Mouse (Mus musculus) brain, embryonic 18.5 days (tissue): ENCODE data around the gene Ptafr.

Experiments used
- DNase-seq: peaks from one replicate; pipeline ENCODE4 v3.0.0-alpha.2; 2012; ENCODE audit warnings: low read depth, low spot score

Gene Ptafr

GRCm38 (mm10) chr4:132563965-132564364 is at the start of gene Ptafr:
Gene Ptafr (plus strand): TSS chr4:132564067.
- DNase-seq = no peak

DNA sequence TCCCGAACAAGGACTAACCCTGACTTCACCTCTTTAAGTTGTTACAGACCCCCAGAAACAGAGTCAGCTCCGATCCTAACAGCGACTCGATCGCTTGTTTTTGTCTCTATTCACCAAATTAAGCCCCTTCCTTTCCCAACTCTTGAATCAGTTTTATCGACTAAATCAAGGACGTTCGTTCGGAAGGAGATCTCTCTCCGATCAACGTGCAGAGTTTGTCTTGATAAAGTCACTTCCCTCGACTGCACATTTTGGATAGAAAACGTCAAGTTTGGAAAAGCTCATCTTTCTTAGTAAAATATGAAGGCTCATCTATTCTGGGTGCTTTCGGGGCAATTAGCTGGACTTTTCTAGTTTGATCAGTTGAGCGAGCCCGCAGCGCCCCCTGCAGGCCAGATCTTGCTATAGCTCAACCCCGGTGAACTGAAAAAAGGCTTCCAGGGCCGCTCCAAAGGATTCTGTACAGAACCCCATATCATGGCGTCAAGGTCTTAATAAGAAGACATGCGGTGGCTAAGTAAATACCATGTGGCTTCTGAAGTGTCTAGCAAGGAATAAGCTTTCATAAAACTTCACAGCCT is 49.2 kb upstream of the Ptafr start:
- peak; percentile 43 for DNase-seq

- peak; percentile 89 for DNase-seq
These were observed 48.3 kb upstream of the Ptafr start for GRCm38 (mm10) chr4:132515369-132516155.

DNA sequence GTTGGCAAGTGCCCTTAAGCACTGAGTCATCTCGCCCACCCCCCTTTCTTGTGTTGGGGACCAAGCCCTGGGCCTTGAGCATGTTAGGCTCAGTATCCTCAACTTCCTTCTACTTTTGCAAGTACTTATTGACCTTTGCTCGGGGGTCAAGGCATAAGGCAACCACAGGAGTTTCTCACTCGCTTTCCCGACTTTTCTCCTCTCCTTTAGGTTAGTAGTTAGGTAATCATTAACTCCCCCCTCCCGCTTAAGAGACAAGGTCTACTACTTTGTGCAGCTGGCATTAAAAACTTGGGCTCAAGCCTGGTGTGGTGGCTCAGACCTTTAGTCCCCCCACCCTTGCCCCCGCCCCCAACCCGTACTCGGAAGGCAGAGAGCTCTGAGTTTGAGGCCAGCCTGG is 45.8 kb upstream of the Ptafr start:
- no peak for DNase-seq

DNA sequence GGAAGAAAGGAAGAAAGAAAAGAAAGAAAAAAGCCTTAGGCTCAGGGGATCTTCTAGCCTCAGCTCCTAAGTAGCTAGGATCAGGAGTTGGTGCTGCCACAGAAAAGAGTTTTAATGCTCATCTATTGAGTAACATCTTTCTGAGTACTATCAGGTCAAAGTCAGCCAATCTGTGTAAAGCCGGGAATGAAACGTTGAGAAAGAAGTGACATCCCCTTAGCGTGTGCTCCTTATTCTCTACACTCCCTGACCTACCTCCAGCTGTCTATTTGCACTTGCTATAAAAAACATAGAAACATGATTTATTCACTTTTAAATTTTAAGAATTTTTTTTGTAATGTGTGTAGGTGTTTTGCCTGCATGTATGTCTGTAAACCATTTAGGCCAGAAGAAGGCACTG is 44.7 kb upstream of the Ptafr start:
- DNase-seq = no peak

DNA sequence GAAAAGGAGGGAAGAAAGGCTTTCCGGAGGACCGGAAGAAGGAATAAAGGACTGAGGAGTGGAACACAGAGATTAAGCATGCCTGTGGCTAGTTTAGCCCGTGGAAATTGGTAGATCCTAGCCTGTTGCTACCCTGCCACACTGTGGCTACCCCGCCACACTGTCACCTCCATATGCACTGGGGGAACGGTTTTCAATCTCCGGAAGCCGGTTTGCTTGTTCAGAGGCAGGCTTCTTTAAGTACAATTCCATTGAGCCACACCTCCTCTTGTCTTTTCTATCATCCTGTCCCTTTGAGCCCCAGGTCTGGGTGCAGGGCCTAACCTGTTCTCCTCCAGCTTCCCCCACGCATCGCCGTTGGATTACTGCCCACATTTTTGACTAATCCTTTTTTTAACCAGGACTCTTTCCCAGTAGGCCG is 39.5 kb upstream of the Ptafr start:
- DNase-seq = no peak

- DNase-seq = no peak
These were observed 39.1 kb upstream of the Ptafr start for GRCm38 (mm10) chr4:132524808-132525207.

GRCm38 (mm10) chr4:132526678-132527077 is 37.2 kb upstream of the Ptafr start:
- DNase-seq = no peak

GRCm38 (mm10) chr4:132527917-132528522 is 35.8 kb upstream of the Ptafr start:
- no peak for DNase-seq

DNA sequence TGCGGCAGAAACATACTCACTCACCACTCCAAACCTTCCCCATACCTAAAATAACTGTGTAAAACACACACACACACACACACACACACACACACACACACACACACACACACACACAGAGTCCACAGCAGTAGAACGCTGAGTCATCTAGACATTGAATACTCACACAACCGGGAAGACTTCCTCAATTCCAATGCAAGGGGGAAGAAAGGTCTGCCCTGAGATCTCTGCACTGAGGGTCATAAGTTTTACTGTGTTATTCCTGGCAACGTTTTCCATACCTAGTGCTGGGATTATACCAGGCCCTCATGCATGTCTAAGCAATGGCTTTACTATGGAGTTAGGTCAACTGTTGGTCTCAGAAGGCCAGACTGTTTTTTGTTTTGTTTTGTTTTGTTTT is 34.5 kb upstream of the Ptafr start:
- DNase-seq = no peak

- no peak for DNase-seq
These were observed 33.6 kb upstream of the Ptafr start for GRCm38 (mm10) chr4:132530033-132530804.

- DNase-seq = no peak
These were observed 31.4 kb upstream of the Ptafr start for GRCm38 (mm10) chr4:132532496-132532895.

DNA sequence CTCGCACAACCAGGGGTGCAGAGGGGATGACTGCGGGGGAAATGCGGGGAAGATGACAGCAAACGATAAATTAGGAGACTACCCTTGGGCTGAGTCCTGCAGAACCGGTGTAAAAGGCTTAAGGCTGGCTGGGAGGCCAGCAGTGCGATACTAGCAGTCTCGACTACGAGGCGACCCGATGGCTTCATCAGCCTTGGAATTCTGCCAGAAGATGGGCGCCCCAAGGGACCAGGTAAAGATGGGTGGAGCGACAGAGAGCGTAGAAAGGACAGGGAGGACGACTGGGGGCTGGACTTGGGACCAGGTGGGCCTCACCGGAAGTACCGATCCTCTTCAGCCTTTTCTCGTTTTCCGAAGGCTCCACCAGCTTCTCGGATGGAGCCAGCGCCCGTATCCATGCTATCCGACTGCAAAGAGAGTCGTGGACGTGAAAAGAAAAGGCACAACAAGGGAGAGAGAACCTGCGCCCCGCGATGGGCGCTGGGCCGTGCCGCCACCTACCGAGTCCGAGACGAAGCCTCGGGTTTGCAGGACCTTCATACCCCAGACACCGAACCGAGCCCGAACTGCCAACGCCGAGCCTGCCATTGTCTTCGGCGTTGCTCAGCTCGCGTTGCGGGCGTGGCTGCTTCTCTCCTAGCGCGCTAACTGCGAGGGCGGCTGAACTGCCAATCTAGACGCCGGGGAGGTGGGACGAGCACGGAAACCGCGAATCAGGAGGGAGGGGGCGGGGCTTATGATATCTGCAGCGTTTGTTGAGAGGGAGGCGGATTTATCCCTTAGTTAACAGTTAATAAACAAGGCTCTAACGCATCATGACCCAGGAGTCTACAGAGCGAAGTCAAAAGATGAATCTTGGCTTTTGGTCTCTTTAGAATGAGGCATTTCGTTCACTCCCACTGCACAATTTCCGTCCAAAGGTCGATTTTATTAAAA is 30.6 kb upstream of the Ptafr start, which contains the start of gene Atpif1:
TSS of gene Atpif1 (minus strand) at position 679 of the 936 bp plus-strand sequence.
- peak; percentile 91 for DNase-seq

DNA sequence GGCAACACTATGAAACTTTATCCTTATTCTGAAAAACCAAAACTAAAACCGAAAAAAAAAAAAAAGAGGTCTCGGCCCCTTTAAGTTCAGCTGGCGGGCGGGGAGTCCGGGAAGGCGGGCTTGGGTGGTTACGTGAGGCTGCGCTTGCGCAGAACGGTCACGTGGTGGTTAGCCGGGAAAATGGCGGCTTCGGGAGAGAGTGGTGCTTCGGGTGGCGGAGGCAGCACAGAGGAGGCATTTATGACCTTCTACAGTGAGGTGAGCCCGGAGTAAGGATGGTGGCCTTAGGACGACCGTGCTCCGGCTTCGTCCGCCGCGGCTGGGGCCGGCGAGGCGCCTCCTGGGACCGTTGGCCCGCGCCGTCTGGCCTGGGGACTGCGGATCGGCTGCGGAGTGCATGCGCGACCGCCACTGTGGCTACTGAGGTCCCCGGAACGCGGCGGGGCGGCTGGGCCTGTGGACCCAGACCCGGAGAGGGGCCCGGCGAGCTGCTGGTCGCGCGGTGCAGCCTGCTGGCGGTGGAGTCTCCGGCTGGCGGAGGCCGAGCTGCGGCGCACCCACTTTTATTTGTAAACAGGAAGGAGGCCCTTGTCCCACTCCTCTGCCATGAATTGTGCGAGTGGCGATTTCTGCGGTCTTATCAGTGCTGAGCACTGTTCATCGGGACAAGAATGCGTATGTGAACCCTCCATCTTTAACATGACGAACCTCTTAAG is 28.3 kb upstream of the Ptafr start, which contains the start of gene Dnajc8:
TSS of gene Dnajc8 (plus strand) at position 145 of the 716 bp plus-strand sequence.
- DNase-seq = peak; percentile 88

DNA sequence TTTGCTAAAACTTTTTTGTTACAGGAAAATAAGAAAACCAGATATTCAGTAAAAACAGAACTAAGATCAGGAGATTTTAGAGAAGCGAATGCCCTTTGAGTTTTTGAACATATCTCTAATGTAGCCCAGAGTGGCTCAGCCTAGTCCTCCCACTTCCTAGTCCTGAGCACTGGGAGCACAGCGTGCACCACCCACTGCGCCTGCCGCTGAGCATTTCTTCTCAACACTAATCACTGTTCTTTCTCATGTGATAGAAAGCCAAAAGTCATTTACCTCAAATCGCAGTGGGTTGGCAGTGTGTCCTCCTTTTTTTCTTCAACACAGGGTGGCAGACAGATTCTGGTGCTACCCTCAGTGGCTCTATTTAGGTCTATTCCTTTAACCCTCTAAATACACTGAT is 24.4 kb upstream of the Ptafr start:
- DNase-seq = no peak

DNA sequence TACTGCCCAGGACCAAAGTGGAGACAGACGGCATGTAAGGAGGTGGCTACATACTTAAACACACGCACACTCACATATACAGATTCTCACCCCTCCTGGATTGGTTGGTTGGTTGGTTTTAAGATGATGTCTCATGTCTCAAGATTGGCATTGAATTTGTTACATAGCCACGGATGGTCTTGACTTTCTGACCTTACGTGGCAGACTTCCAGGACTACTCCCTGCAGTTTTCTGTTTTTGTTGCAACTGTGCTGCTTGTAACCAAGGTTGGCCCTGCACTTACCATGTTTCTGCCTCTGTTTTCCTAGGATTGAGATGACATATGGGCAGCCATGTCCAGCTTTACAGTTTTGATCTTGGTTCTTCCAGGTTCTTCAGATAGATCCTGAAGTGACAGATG is 22.5 kb upstream of the Ptafr start:
- DNase-seq = no peak

- DNase-seq = no peak
These were observed 21.1 kb upstream of the Ptafr start for GRCm38 (mm10) chr4:132542724-132543123.

- DNase-seq = no peak
These were observed 18.0 kb upstream of the Ptafr start for GRCm38 (mm10) chr4:132545851-132546250.

DNA sequence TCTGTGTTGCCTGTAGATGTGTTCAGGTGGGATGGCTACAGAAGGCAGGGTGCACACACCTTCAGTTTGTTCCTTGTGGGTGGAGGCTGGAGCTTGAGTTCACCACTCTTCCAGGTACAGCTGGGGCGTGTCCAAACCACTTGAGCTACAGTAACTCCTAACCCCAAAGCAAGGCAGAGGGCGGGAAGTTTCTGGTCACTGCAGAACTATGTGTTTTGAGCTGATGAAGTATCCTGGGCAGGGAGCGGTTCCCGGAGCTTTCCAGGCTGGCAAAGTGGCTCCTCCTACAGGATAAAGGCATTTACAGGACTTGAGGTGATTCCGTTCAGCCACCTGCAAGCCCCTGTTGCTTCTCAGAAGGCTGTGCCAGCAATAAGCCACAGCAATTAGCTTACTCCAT is 9.6 kb upstream of the Ptafr start:
- DNase-seq = no peak

DNA sequence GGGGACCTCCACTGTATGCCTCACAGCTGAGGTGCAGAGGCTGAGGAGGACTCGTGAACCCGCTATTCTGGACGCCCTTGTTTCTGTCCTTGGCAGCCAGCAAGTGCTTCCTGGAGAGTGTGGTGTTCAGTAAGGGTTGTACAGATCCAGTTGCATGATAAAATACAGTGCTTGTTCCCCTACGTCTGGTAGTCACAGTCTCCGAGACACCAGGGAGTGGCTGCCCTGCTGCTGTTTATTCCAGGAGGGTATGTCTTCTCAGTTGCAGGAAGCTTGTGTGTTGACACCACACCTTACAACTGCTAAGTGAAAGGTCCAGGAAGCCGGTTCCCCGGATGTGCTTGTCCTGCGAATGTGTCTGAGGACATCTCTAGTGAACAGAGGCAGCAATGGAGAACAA is 9.2 kb upstream of the Ptafr start:
- DNase-seq = no peak
